Mouse (Mus musculus): ENCODE results near the gene Ralgds.

The Ralgds gene

GRCm38 (mm10) chr2:28563303-28563702 is 50.4 kb downstream of the Ralgds start, which contains the start of gene Cel:
TSS of gene Cel (minus strand) at chr2:28563403.
- DNase-seq (ENCODE audit: low read depth in 2 of 2, low spot score in 2 of 2) = no peak

- no peak for DNase-seq (ENCODE audit: low read depth in 2 of 2, low spot score in 2 of 2)
Measured at GRCm38 (mm10) chr2:28563830-28564229, 50.9 kb downstream of the Ralgds start.

GRCm38 (mm10) chr2:28564380-28564779 is 51.5 kb downstream of the Ralgds start:
- DNase-seq (ENCODE audit: low read depth in 2 of 2, low spot score in 2 of 2) = no peak

- no peak for DNase-seq (ENCODE audit: low read depth in 2 of 2, low spot score in 2 of 2)
Measured at GRCm38 (mm10) chr2:28566545-28566944, 53.6 kb downstream of the Ralgds start.

DNA sequence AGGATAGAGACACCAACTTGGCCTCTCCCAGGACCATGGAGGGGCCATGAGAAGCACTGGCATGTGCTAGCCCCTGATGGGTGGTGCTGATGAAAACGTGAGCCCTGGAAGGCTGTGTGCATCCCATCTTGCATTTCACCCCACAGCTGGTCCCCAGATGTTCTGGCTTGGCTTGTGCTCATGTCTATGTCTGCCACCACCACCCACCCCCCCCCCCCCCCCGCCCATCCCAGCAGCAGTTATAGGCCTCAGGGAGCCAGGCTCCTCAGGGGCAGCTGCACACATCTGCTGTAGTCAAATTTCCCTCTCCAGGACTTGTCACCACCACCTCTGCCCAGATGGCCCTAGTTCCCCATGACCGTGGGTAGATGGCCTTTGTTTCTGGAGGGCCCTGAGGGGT is 57.0 kb downstream of the Ralgds start:
- no peak for DNase-seq (ENCODE audit: low read depth in 2 of 2, low spot score in 2 of 2)

GRCm38 (mm10) chr2:28575341-28575740 is 62.4 kb downstream of the Ralgds start:
- DNase-seq (ENCODE audit: low read depth in 2 of 2, low spot score in 2 of 2) = no peak

- DNase-seq (ENCODE audit: low read depth in 2 of 2, low spot score in 2 of 2) = no peak
Measured at GRCm38 (mm10) chr2:28576815-28577214, 63.9 kb downstream of the Ralgds start.

- peak; percentile 19 to 42 for DNase-seq (ENCODE audit: low read depth in 2 of 2, low spot score in 2 of 2)
Measured at GRCm38 (mm10) chr2:28578003-28578402, 65.1 kb downstream of the Ralgds start.

DNA sequence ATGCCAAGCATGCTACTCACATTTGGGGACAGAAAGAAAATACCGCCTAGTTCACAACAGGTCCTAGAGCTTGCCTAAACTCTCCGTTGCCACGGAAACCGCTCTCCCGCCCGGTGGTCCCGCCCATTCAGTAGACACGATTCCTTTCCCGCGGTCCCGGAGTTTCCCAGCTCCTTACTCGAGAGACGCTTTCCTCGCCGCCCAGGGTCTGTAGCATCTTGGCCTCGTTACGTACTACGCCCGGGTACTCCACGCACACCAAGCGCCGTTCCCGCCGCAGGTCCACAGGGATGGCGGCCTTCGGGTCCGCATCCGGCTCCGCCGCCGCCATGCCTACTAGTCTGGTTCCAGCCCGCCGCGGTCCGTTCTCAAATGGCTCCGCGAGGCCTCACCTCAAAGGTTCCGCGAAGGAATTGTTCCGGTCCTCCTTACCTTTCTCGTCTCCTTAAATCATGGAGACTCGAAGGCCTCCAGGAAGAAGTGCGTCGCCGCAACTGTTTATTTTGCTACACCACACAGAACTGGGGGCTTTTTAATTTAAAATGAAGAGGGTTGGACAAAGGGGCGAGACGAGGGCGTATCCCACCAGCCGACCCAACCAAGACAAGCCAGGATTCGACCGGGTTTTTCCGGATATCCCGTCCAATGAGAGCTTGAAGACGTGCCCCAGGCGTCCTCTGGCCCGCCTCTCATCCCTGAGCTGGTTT is 69.9 kb downstream of the Ralgds start:
- DNase-seq (ENCODE audit: low read depth in 2 of 2, low spot score in 2 of 2) = peak; percentile 87 to 89

DNA sequence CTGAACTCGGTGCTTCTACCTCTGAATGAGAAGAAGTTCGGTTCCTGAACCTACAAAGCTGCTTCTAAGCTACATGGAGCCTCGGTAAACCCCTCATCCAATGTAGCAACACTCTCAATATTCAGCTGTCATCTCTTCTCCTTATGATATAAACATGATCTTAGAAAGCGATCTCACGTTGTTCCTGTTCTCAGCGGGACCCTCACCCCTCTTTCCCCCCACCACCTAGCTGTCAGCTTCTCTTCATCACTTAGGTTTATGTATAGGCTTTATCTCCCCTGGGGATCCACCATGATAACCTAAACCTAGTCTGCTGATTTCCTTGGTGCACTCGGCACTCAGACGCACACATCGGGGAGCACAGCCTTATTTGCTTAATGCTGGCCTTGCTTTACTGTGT is 70.7 kb downstream of the Ralgds start, which contains the start of gene Gtf3c5:
TSS of gene Gtf3c5 (minus strand) at position 101 of the 400 bp plus-strand sequence.
- DNase-seq (ENCODE audit: low read depth in 2 of 2, low spot score in 2 of 2) = no peak

DNA sequence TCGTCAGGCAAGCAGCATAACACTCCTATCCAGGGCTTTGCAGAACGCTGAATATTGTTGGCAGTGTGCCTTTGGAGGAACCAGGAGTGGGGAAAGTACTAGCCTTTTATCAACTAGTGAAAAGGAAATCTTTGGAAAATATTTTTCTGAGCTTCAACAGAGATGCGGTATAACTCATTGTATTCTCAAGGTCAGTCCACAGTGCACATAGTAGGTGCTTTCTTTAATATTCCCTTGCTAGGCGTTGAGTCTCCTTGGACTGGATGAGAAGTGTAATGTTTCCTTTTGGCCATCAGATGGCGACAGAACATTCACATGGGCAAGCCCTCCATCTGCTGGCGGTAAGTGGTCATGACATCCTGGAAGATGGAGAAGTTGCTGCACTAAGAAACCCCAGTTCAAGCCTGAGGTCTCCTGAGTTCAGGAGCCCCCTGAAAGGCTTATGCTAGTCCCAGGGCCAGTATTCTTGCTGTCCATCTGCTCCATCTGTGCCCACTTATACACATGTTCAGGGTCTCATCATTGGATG is 72.2 kb downstream of the Ralgds start:
- DNase-seq (ENCODE audit: low read depth in 2 of 2, low spot score in 2 of 2) = peak; percentile 74 to 79

DNA sequence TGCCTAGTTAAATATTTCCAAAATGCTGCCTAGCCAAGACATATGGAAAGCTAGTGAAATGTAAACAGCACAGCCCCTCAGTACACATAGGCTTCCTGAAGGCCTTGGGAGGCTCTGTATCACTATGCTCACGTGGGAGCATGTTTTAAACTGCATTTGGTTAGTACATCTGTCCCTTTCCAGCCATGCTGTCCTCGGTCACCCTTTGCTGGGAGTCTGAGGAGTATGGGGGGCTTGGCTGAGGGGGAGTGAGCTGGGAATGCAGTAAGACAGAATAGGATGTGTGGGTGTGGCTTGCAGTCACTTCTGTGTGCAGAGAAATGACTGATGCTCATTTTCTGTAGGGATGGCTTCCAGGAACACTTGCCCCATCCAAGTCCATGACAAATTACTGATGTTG is 72.8 kb downstream of the Ralgds start:
- DNase-seq (ENCODE audit: low read depth in 2 of 2, low spot score in 2 of 2) = no peak

DNA sequence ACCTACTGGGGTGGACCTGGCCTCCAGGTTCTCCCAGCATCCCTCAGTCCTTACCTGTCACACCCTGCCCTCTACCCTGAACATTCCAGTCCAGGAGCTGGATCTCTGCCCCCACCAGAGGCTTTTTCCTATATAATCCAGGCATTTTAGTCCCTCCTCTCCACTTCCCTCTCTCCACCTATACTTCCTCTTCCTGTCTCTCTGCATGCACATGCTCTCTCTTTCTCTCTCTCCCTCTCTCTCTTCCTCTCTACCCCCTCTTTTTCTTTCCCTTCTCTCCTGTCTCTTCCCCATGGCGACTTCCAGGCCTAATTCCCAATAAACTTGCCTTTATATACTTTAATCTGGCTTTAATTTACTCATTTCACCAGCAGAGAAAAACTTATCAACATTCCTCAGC is 75.6 kb downstream of the Ralgds start:
- no peak for DNase-seq (ENCODE audit: low read depth in 2 of 2, low spot score in 2 of 2)

- no peak for DNase-seq (ENCODE audit: low read depth in 2 of 2, low spot score in 2 of 2)
Measured at GRCm38 (mm10) chr2:28591479-28591878, 78.6 kb downstream of the Ralgds start.

- peak; percentile 47 to 49 for DNase-seq (ENCODE audit: low read depth in 2 of 2, low spot score in 2 of 2)
Measured at GRCm38 (mm10) chr2:28592809-28593208, 79.9 kb downstream of the Ralgds start.

DNA sequence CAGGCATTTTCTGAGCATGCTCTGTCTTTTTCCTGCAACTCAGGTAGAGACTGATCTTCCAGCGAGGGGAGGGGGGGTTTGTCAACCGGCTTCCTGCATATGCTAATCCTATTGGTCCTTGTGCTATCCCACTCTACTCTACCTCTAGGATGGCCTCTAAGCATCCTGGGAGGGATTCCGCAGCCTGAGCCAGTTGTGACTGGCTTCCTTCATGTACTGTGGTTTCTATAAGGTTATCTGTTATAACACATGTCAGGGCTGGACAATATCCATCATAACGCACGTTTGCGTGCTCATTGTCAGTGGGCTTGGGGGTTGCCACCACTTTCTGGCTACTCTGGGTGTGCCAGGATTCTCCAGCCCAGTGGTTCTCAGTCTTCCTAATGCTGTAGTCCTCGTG is 83.1 kb downstream of the Ralgds start:
- no peak for DNase-seq (ENCODE audit: low read depth in 2 of 2, low spot score in 2 of 2)

- DNase-seq (ENCODE audit: low read depth in 2 of 2, low spot score in 2 of 2) = no peak
Measured at GRCm38 (mm10) chr2:28596998-28597397, 84.1 kb downstream of the Ralgds start.

GRCm38 (mm10) chr2:28597733-28598547 is 85.0 kb downstream of the Ralgds start:
- no peak for DNase-seq (ENCODE audit: low read depth in 2 of 2, low spot score in 2 of 2)

DNA sequence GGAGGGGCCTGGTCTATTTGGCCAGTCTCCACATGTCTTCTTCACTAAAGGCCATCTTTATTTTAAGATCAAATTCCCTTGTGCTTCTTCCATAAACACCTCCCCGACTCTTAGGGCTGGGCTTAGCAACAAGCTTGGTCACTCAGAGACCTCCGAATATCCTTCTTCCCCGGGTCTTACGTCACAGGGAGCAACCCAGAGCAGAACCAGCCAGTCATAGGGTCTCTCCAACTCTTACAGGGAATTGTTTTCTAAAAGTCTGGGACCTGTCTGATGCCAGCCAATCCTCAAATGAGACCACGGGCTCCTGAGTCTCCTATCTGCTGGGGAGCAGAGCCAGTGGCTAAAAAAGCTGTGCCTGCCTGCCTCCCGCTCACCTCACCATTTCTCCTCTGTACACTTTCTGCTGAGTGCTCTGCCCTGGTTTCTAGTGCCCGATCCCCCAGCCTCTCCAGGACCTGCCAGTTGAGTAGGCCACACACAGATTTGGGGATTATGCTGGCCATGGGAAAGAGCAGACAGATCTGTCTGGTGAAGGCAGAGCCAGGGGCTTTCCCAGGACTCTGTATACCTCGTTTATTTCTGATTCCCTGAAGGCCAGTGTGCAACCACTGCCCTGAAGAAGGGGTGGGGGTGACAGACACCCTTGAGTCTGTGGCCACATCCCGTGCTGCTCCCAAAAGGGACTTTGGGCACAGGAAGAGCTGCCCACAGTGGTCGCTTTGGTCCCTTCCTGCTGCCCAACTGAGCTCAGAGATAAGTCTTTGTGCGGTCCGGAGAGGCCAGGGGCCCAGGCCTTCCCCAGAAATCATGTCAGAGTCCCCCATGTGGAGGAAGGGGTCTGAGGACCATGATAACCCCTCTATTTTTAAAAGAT is 86.0 kb downstream of the Ralgds start:
- DNase-seq (ENCODE audit: low read depth in 2 of 2, low spot score in 2 of 2) = no peak

DNA sequence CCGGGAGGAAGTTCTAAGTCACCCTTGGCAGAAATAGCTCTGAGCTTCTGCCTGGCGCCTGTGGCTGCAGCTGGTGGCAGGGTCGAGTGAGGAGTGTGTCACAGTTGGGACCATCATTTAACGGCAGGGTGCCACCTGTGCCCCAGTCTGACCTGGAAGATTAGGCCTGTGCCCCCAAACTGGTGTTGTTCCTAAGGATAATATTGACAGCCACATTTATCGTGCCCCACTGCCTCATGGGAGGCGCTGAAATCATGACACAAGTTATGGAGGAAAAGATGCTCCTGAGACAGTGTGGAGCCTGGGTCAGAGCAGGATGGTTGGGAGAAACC is 86.6 kb downstream of the Ralgds start:
- no peak for DNase-seq (ENCODE audit: low read depth in 2 of 2, low spot score in 2 of 2)

Data from CD8-positive naive resting alpha-beta T cell, adult 2 months (primary cell).